ENCODE assay signal across 28 mouse cellular contexts in the genomic region with DNA sequence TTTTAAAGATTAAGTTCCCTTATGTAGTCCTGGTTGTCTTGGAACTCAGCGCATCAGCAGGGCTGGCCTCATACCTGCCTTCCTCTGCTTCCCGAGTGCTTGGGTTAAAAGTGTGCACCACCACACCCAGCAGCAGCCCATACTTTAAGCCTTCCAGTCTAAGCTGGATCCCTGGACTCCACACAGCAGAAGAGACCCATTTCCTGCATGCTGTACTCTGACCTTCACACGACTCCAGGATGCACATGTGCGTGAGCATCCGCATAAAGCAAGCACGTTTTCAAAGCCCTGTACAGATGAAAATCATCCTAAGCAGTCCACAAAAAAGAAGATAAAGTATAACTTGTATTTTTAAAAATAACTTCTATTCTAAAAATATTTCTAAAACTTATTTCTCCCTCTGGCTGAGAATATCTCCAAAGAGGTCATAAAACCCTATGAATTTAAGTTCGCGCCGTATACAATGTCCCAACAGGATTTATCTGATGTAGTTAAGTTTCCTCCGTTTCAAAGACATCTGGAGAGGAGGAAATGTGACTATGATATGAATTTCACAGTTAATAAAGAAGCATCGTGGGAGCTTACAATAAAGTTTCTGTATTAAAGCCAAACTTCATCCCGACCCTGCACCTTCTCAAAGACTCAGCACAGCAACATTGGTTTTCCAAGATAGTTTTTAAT.
DNase-seq lines count a peak whose midpoint lies in the region; ATAC-seq and TF ChIP-seq lines count a peak whose summit lies in the region.
"Had no signal": no experiment of that assay in that cellular context is flagged by ENCODE, and none has a peak within 500 bp of the region (broad histone marks: within the 10 kb centered on the region; RNA-seq: fewer than 3 reads in every experiment).

No protein-coding gene starts in this region.

- H3K9ac ChIP-seq in kidney, embryonic 16.5 days (replicated peaks; ENCODE audit: low read length), result no peak overlapping the region
- no peak overlapping the region for H3K9ac ChIP-seq in kidney, embryonic 14.5 days (ENCODE audit: low read depth, low read length)
- no peak overlapping the region for H3K9ac ChIP-seq in limb, embryonic 13.5 days
- H3K9ac ChIP-seq in limb, embryonic 14.5 days (ENCODE audit: low read depth, low read length, severe bottlenecking), result no peak overlapping the region
- H3K9ac ChIP-seq: embryonic facial prominence, embryonic 13.5 days; forebrain, embryonic 12.5 days; forebrain, embryonic 15.5 days; heart, embryonic 12.5 days; heart, embryonic 15.5 days; hindbrain, embryonic 14.5 days had no signal

- 79% methylated on average over 12 of the region's 12 CpGs for WGBS in kidney, embryonic 16.5 days
- 85% methylated on average over 12 of the region's 12 CpGs for WGBS in kidney, embryonic 14.5 days
- 64% methylated on average over 12 of the region's 12 CpGs for whole genome bisulfite sequencing in limb, embryonic 13.5 days
- WGBS in limb, embryonic 10.5 days, result 92% methylated on average over 12 of the region's 12 CpGs
- 53% methylated on average over 12 of the region's 12 CpGs for WGBS in limb, embryonic 14.5 days
- 90% methylated on average over 12 of the region's 12 CpGs for WGBS in embryonic facial prominence, embryonic 10.5 days

- no peak for TF ChIP-seq POLR2A in limb, embryonic 14.5 days (IDR thresholded peaks at IDR 0.05; ENCODE audit: borderline replicate concordance, extremely low read depth, insufficient read depth, insufficient read length)

- no peak for DNase-seq in limb, embryonic 10.5 days (ENCODE audit: low spot score)
- DNase-seq in R1 (ENCODE audit: low read depth, low spot score), result peak; percentile 27
- peak; percentile 63 for DNase-seq in limb, embryonic 14.5 days (ENCODE audit: low spot score)
- DNase-seq in left cerebral cortex, postnatal 14 days (ENCODE audit: low spot score in 2 of 2), result no peak
- DNase-seq in embryonic facial prominence, embryonic 10.5 days (ENCODE audit: low spot score), result no peak
- DNase-seq: adrenal gland, postnatal 10 days; adrenal gland, postnatal 36 days; B cell, adult 2 months; cerebellum, adult 11 months; cerebellum, adult 2 months; cerebellum, adult 9-11 months; cerebellum, postnatal 25 days; gastrocnemius, postnatal 25 days; heart, adult 18-20 months; heart, postnatal 10 days; heart, postnatal 36 days had no signal

- no peak overlapping the region for H3K4me2 ChIP-seq in kidney, embryonic 16.5 days (replicated peaks; ENCODE audit: low read depth, low read length)
- H3K4me2 ChIP-seq in kidney, embryonic 14.5 days (replicated peaks; ENCODE audit: low read depth, low read length), result no peak overlapping the region
- H3K4me2 ChIP-seq in limb, embryonic 13.5 days (replicated peaks), result no peak overlapping the region
- H3K4me2 ChIP-seq in limb, embryonic 14.5 days (replicated peaks; ENCODE audit: low read depth, low read length, severe bottlenecking), result no peak overlapping the region
- H3K4me2 ChIP-seq: embryonic facial prominence, embryonic 13.5 days; forebrain, embryonic 12.5 days; forebrain, embryonic 15.5 days; heart, embryonic 12.5 days; heart, embryonic 15.5 days; hindbrain, embryonic 14.5 days had no signal

- ATAC-seq in kidney, embryonic 16.5 days (ENCODE audit: low FRiP score, low TSS enrichment), result peak; percentile 75; the same call in 1 of the 2 replicates
- no peak for ATAC-seq in kidney, embryonic 14.5 days (ENCODE audit: low FRiP score, low TSS enrichment)
- ATAC-seq in limb, embryonic 13.5 days (ENCODE audit: low FRiP score, low read depth), result peak; percentile 85
- ATAC-seq in limb, embryonic 14.5 days (ENCODE audit: low FRiP score, low read depth), result peak; percentile 81
- ATAC-seq: forebrain, embryonic 15.5 days; hindbrain, postnatal 0 days had no signal

- H3K4me3 ChIP-seq in kidney, embryonic 16.5 days (ENCODE audit: low read length), result no peak overlapping the region
- no peak overlapping the region for H3K4me3 ChIP-seq in kidney, embryonic 14.5 days (ENCODE audit: low read length)
- no peak overlapping the region for H3K4me3 ChIP-seq in limb, embryonic 13.5 days
- no peak overlapping the region for H3K4me3 ChIP-seq in limb, embryonic 10.5 days
- no peak overlapping the region for H3K4me3 ChIP-seq in limb, embryonic 14.5 days (replicated peaks; ENCODE audit: low read length)
- no peak overlapping the region for H3K4me3 ChIP-seq in embryonic facial prominence, embryonic 10.5 days
- H3K4me3 ChIP-seq: embryonic facial prominence, embryonic 13.5 days; erythroblast, embryonic 14.5 days; forebrain, embryonic 12.5 days; forebrain, embryonic 15.5 days; heart, embryonic 12.5 days; heart, embryonic 15.5 days had no signal

- H3K27me3 ChIP-seq in kidney, embryonic 16.5 days (ENCODE audit: insufficient read depth, low read length), result no peaks in the 10 kb centered on the region
- no peaks in the 10 kb centered on the region for H3K27me3 ChIP-seq in kidney, embryonic 14.5 days (ENCODE audit: control insufficient read depth, insufficient read depth, low read length)
- H3K27me3 ChIP-seq in limb, embryonic 13.5 days, result no peaks in the 10 kb centered on the region
- H3K27me3 ChIP-seq in limb, embryonic 10.5 days (ENCODE audit: low read depth, poor library complexity, severe bottlenecking), result no peaks in the 10 kb centered on the region
- no peaks in the 10 kb centered on the region for H3K27me3 ChIP-seq in limb, embryonic 14.5 days (ENCODE audit: control insufficient read depth, insufficient read depth, low read length)
- H3K27me3 ChIP-seq in embryonic facial prominence, embryonic 10.5 days (replicated peaks; ENCODE audit: low read depth, poor library complexity, severe bottlenecking), result no peaks in the 10 kb centered on the region
- H3K27me3 ChIP-seq: CH12.LX; embryonic facial prominence, embryonic 13.5 days; forebrain, embryonic 12.5 days; forebrain, embryonic 15.5 days; heart, embryonic 12.5 days; heart, embryonic 15.5 days had no signal

- peaks cover 18% of the 10 kb centered on the region for H3K36me3 ChIP-seq in kidney, embryonic 16.5 days (ENCODE audit: insufficient read depth, low read length)
- peaks cover 4% of the 10 kb centered on the region; the same call in 1 of the 2 replicates for H3K36me3 ChIP-seq in kidney, embryonic 14.5 days (ENCODE audit: control insufficient read depth, insufficient read depth, low read length)
- H3K36me3 ChIP-seq in limb, embryonic 13.5 days, result peaks cover 32% of the 10 kb centered on the region
- H3K36me3 ChIP-seq in limb, embryonic 10.5 days, result peaks cover 36% of the 10 kb centered on the region
- H3K36me3 ChIP-seq in limb, embryonic 14.5 days (ENCODE audit: control insufficient read depth, insufficient read depth, low read length), result peaks cover 24% of the 10 kb centered on the region
- H3K36me3 ChIP-seq in embryonic facial prominence, embryonic 10.5 days (replicated peaks), result peaks cover 46% of the 10 kb centered on the region

- no peak overlapping the region for H3K27ac ChIP-seq in kidney, embryonic 16.5 days (ENCODE audit: low read length)
- H3K27ac ChIP-seq in kidney, embryonic 14.5 days (ENCODE audit: low read depth, low read length), result no peak overlapping the region
- H3K27ac ChIP-seq in limb, embryonic 13.5 days, result peak overlapping the region; percentile 48; the same call in 1 of the 2 replicates
- H3K27ac ChIP-seq in limb, embryonic 10.5 days, result no peak overlapping the region
- H3K27ac ChIP-seq in limb, embryonic 14.5 days (replicated peaks; ENCODE audit: low read depth, low read length), result 0 out of 2 replicates have a peak overlapping the region, but pooled peaks have one; percentile 19
- no peak overlapping the region for H3K27ac ChIP-seq in embryonic facial prominence, embryonic 10.5 days (replicated peaks)
- H3K27ac ChIP-seq: embryonic facial prominence, embryonic 13.5 days; forebrain, embryonic 12.5 days; forebrain, embryonic 15.5 days; heart, embryonic 15.5 days; hindbrain, embryonic 14.5 days; hindbrain, postnatal 0 days had no signal

- intact Hi-C loops in left cerebral cortex, postnatal 14 days (cut with DNase I), result no loop called here

- no peaks in the 10 kb centered on the region for H3K9me3 ChIP-seq in kidney, embryonic 16.5 days (ENCODE audit: low read length)
- no peaks in the 10 kb centered on the region for H3K9me3 ChIP-seq in kidney, embryonic 14.5 days (ENCODE audit: control insufficient read depth, low read length)
- H3K9me3 ChIP-seq in limb, embryonic 13.5 days, result no peaks in the 10 kb centered on the region
- H3K9me3 ChIP-seq in limb, embryonic 10.5 days (replicated peaks), result no peaks in the 10 kb centered on the region
- H3K9me3 ChIP-seq in limb, embryonic 14.5 days (ENCODE audit: control insufficient read depth, low read length), result no peaks in the 10 kb centered on the region
- H3K9me3 ChIP-seq in embryonic facial prominence, embryonic 10.5 days, result no peaks in the 10 kb centered on the region
- H3K9me3 ChIP-seq: embryonic facial prominence, embryonic 13.5 days; forebrain, embryonic 12.5 days; forebrain, embryonic 15.5 days; heart, embryonic 12.5 days; heart, embryonic 15.5 days had no signal

- H3K4me1 ChIP-seq in kidney, embryonic 16.5 days (ENCODE audit: insufficient read depth, low read length), result no peaks in the 10 kb centered on the region
- no peaks in the 10 kb centered on the region for H3K4me1 ChIP-seq in kidney, embryonic 14.5 days (ENCODE audit: control insufficient read depth, insufficient read depth, low read length)
- no peaks in the 10 kb centered on the region for H3K4me1 ChIP-seq in limb, embryonic 13.5 days
- H3K4me1 ChIP-seq in limb, embryonic 10.5 days, result no peaks in the 10 kb centered on the region
- H3K4me1 ChIP-seq in limb, embryonic 14.5 days (ENCODE audit: control insufficient read depth, insufficient read depth, low read length), result no peaks in the 10 kb centered on the region
- H3K4me1 ChIP-seq in embryonic facial prominence, embryonic 10.5 days, result no peaks in the 10 kb centered on the region
- H3K4me1 ChIP-seq: embryonic facial prominence, embryonic 13.5 days; forebrain, embryonic 12.5 days; heart, embryonic 12.5 days; heart, embryonic 15.5 days had no signal

Comparison
In these comparisons a context has a peak if more than half of its experiments do, and no peak if none do; other contexts are left out.
1. H3K27ac ChIP-seq: peak in limb, embryonic 13.5 days (single experiment) and limb, embryonic 14.5 days (single experiment); none in kidney, embryonic 16.5 days (single experiment), kidney, embryonic 14.5 days (single experiment), limb, embryonic 10.5 days (single experiment) and embryonic facial prominence, embryonic 10.5 days (single experiment).
2. DNase-seq: peak in R1 (single experiment) and limb, embryonic 14.5 days (single experiment); none in limb, embryonic 10.5 days (single experiment), left cerebral cortex, postnatal 14 days (0 of 2) and embryonic facial prominence, embryonic 10.5 days (single experiment).